Mouse (Mus musculus): ENCODE measurements around the gene Xpr1. TPM values are rescaled to one million over a fixed set of nuclear protein-coding genes. Genes with fewer than 3 reads are reported as not detected.

The Xpr1 gene
- polyA plus RNA-seq, 1 experiment: 10.0 TPM

GRCm38 (mm10) chr1:155250531-155251135, 166.6 kb downstream of the Xpr1 start:
- no peak for TF ChIP-seq GATA1 (IDR thresholded peaks at IDR 0.05; ENCODE audit: low read length)

- no peak for TF ChIP-seq GATA1 (IDR thresholded peaks at IDR 0.05; ENCODE audit: low read length)
Measured at GRCm38 (mm10) chr1:155249896-155250295, 167.3 kb downstream of the Xpr1 start.

- TF ChIP-seq GATA1 (IDR thresholded peaks at IDR 0.05; ENCODE audit: low read length): no peak
Measured at GRCm38 (mm10) chr1:155248041-155248440, 169.2 kb downstream of the Xpr1 start.

- no peak for TF ChIP-seq GATA1 (IDR thresholded peaks at IDR 0.05; ENCODE audit: low read length)
Measured at GRCm38 (mm10) chr1:155247441-155247840, 169.8 kb downstream of the Xpr1 start.

- no peak for TF ChIP-seq GATA1 (IDR thresholded peaks at IDR 0.05; ENCODE audit: low read length)
Measured at GRCm38 (mm10) chr1:155245516-155245915, 171.7 kb downstream of the Xpr1 start.

GRCm38 (mm10) chr1:155244771-155245211, 172.4 kb downstream of the Xpr1 start:
- TF ChIP-seq GATA1 (IDR thresholded peaks at IDR 0.05; ENCODE audit: low read length): no peak

GRCm38 (mm10) chr1:155243797-155244770, 173.1 kb downstream of the Xpr1 start, which contains the start of gene BC034090:
Gene BC034090 (minus strand): TSS chr1:155244444.
- TF ChIP-seq GATA1 (IDR thresholded peaks at IDR 0.05; ENCODE audit: low read length): no peak

GRCm38 (mm10) chr1:155242488-155242745, 174.8 kb downstream of the Xpr1 start:
- no peak for TF ChIP-seq GATA1 (IDR thresholded peaks at IDR 0.05; ENCODE audit: low read length)

- no peak for TF ChIP-seq GATA1 (IDR thresholded peaks at IDR 0.05; ENCODE audit: low read length)
Measured at GRCm38 (mm10) chr1:155241701-155242487, 175.3 kb downstream of the Xpr1 start.

- no peak for TF ChIP-seq GATA1 (IDR thresholded peaks at IDR 0.05; ENCODE audit: low read length)
Measured at GRCm38 (mm10) chr1:155239962-155240717, 177.1 kb downstream of the Xpr1 start.

- TF ChIP-seq GATA1 (IDR thresholded peaks at IDR 0.05; ENCODE audit: low read length): no peak
Measured at GRCm38 (mm10) chr1:155239169-155239568, 178.0 kb downstream of the Xpr1 start.

- TF ChIP-seq GATA1 (IDR thresholded peaks at IDR 0.05; ENCODE audit: low read length): no peak
Measured at GRCm38 (mm10) chr1:155238126-155238525, 179.1 kb downstream of the Xpr1 start.

- no peak for TF ChIP-seq GATA1 (IDR thresholded peaks at IDR 0.05; ENCODE audit: low read length)
Measured at GRCm38 (mm10) chr1:155237390-155237789, 179.8 kb downstream of the Xpr1 start.

- TF ChIP-seq GATA1 (IDR thresholded peaks at IDR 0.05; ENCODE audit: low read length): no peak
Measured at GRCm38 (mm10) chr1:155236306-155237024, 180.8 kb downstream of the Xpr1 start.

GRCm38 (mm10) chr1:155235641-155236040, 181.6 kb downstream of the Xpr1 start:
- TF ChIP-seq GATA1 (IDR thresholded peaks at IDR 0.05; ENCODE audit: low read length): no peak

All from G1E-ER4 (cell line).